Comparison of ENCODE assay signal across 21 mouse cellular contexts in genomic region chr12:112196562-112196961, GRCm38 (mm10). TPM values are rescaled to one million over a fixed set of nuclear protein-coding genes. Genes with fewer than 3 reads are reported as not detected.
DNase-seq lines count a peak whose midpoint lies in the region; ATAC-seq and TF ChIP-seq lines count a peak whose summit lies in the region.
"Had no signal": no experiment of that assay in that cellular context is flagged by ENCODE, and none has a peak within 500 bp of the region (broad histone marks: within the 10 kb centered on the region; RNA-seq: fewer than 3 reads in every experiment).

No protein-coding gene starts in this region.

- peaks cover 18% of the 10 kb centered on the region; the same call in 1 of the 2 replicates for H3K27me3 ChIP-seq in kidney, embryonic 14.5 days (ENCODE audit: control insufficient read depth, insufficient read depth, low read length)
- no peaks in the 10 kb centered on the region for H3K27me3 ChIP-seq in kidney, adult 2 months (replicated peaks; ENCODE audit: control insufficient read depth, insufficient read depth, low read length)
- H3K27me3 ChIP-seq in midbrain, embryonic 13.5 days, result peaks cover 17% of the 10 kb centered on the region; the same call in 1 of the 2 replicates
- no peaks in the 10 kb centered on the region; the same call in none of the 2 replicates for H3K27me3 ChIP-seq in midbrain, postnatal 0 days (ENCODE audit: insufficient read depth, low read length)
- H3K27me3 ChIP-seq in neural tube, embryonic 15.5 days (replicated peaks), result peaks cover 28% of the 10 kb centered on the region
- H3K27me3 ChIP-seq: embryonic facial prominence, embryonic 12.5 days; forebrain, embryonic 15.5 days; Patski had no signal

- no peak for TF ChIP-seq POLR2A in kidney, adult 2 months (IDR thresholded peaks at IDR 0.05; ENCODE audit: low read depth, low read length)

- DNase-seq in kidney, adult 2 months, result no peak
- DNase-seq in midbrain, postnatal 0 days (ENCODE audit: low spot score), result no peak
- no peak for DNase-seq in testis, postnatal 14 days (ENCODE audit: low spot score)
- DNase-seq: adrenal gland, adult 2 months; adrenal gland, postnatal 25 days; cerebellum, adult 2 months; cerebellum, postnatal 10 days; gastrocnemius, postnatal 36 days; heart, adult 18-20 months; heart, postnatal 10 days; heart, postnatal 4 days had no signal

- no peak overlapping the region for H3K9ac ChIP-seq in kidney, embryonic 14.5 days (ENCODE audit: low read depth, low read length)
- H3K9ac ChIP-seq in midbrain, embryonic 13.5 days (replicated peaks), result no peak overlapping the region
- no peak overlapping the region for H3K9ac ChIP-seq in midbrain, postnatal 0 days (replicated peaks; ENCODE audit: low read length, poor library complexity, severe bottlenecking)
- H3K9ac ChIP-seq in neural tube, embryonic 15.5 days (replicated peaks), result no peak overlapping the region
- H3K9ac ChIP-seq: embryonic facial prominence, embryonic 12.5 days; forebrain, embryonic 15.5 days; hindbrain, embryonic 14.5 days had no signal

- no peaks in the 10 kb centered on the region for H3K9me3 ChIP-seq in kidney, embryonic 14.5 days (ENCODE audit: control insufficient read depth, low read length)
- H3K9me3 ChIP-seq in midbrain, embryonic 13.5 days, result no peaks in the 10 kb centered on the region
- H3K9me3 ChIP-seq in midbrain, postnatal 0 days (ENCODE audit: low read length), result no peaks in the 10 kb centered on the region
- H3K9me3 ChIP-seq in neural tube, embryonic 15.5 days (replicated peaks), result no peaks in the 10 kb centered on the region
- H3K9me3 ChIP-seq: embryonic facial prominence, embryonic 12.5 days; forebrain, embryonic 15.5 days; heart, embryonic 10.5 days had no signal

- ATAC-seq in kidney, embryonic 14.5 days (ENCODE audit: low FRiP score, low TSS enrichment), result peak; percentile 47; the same call in 1 of the 2 replicates
- ATAC-seq in midbrain, embryonic 13.5 days, result no peak
- no peak for ATAC-seq in midbrain, postnatal 0 days (ENCODE audit: low FRiP score)
- peak; percentile 40; the same call in 1 of the 2 replicates for ATAC-seq in common myeloid progenitor, adult 5-6 weeks (replicated peaks; ENCODE audit: low read depth, poor library complexity, severe bottlenecking)
- peak; percentile 56; the same call in 1 of the 2 replicates for ATAC-seq in neural tube, embryonic 15.5 days (ENCODE audit: low FRiP score)
- ATAC-seq: forebrain, embryonic 15.5 days; Patski had no signal

- peaks cover 7% of the 10 kb centered on the region; the same call in 1 of the 2 replicates for H3K4me1 ChIP-seq in kidney, embryonic 14.5 days (ENCODE audit: control insufficient read depth, insufficient read depth, low read length)
- no peaks in the 10 kb centered on the region for H3K4me1 ChIP-seq in kidney, adult 2 months (ENCODE audit: control insufficient read depth, insufficient read depth, low read length)
- H3K4me1 ChIP-seq in midbrain, embryonic 13.5 days (replicated peaks), result peaks cover 43% of the 10 kb centered on the region
- H3K4me1 ChIP-seq in midbrain, postnatal 0 days (ENCODE audit: insufficient read depth, low read length), result peaks cover 5% of the 10 kb centered on the region; the same call in 1 of the 2 replicates
- H3K4me1 ChIP-seq in neural tube, embryonic 15.5 days, result peaks cover 43% of the 10 kb centered on the region

- TF ChIP-seq CTCF in kidney, adult 2 months (conservative IDR thresholded peaks at IDR 0.05; ENCODE audit: insufficient read depth, insufficient read length, low read depth, low read length), result no peak
- TF ChIP-seq CTCF in midbrain, postnatal 0 days (IDR thresholded peaks at IDR 0.05), result no peak

- H3K27ac ChIP-seq in kidney, embryonic 14.5 days (ENCODE audit: low read depth, low read length), result no peak overlapping the region
- H3K27ac ChIP-seq in kidney, adult 2 months (ENCODE audit: insufficient read depth, low read depth, low read length), result no peak overlapping the region
- peak overlapping the region; percentile 55; the same call in 1 of the 2 replicates for H3K27ac ChIP-seq in midbrain, embryonic 13.5 days
- no peak overlapping the region for H3K27ac ChIP-seq in midbrain, postnatal 0 days (ENCODE audit: low read depth, low read length)
- no peak overlapping the region for H3K27ac ChIP-seq in neural tube, embryonic 15.5 days (replicated peaks)
- H3K27ac ChIP-seq: embryonic facial prominence, embryonic 12.5 days; forebrain, embryonic 15.5 days; heart, embryonic 10.5 days; hindbrain, embryonic 14.5 days had no signal

- no peaks in the 10 kb centered on the region for H3K36me3 ChIP-seq in kidney, embryonic 14.5 days (ENCODE audit: control insufficient read depth, insufficient read depth, low read length)
- H3K36me3 ChIP-seq in kidney, adult 2 months (ENCODE audit: control insufficient read depth, insufficient read depth, low read length), result no peaks in the 10 kb centered on the region
- H3K36me3 ChIP-seq in midbrain, embryonic 13.5 days, result no peaks in the 10 kb centered on the region
- no peaks in the 10 kb centered on the region for H3K36me3 ChIP-seq in midbrain, postnatal 0 days (ENCODE audit: insufficient read depth, low read length)
- no peaks in the 10 kb centered on the region for H3K36me3 ChIP-seq in neural tube, embryonic 15.5 days
- H3K36me3 ChIP-seq: embryonic facial prominence, embryonic 12.5 days; forebrain, embryonic 15.5 days; heart, embryonic 10.5 days had no signal

- no peak overlapping the region for H3K4me2 ChIP-seq in kidney, embryonic 14.5 days (replicated peaks; ENCODE audit: low read depth, low read length)
- no peak overlapping the region for H3K4me2 ChIP-seq in midbrain, embryonic 13.5 days (replicated peaks)
- H3K4me2 ChIP-seq in midbrain, postnatal 0 days (ENCODE audit: low read depth, low read length, poor library complexity, severe bottlenecking), result no peak overlapping the region
- H3K4me2 ChIP-seq in neural tube, embryonic 15.5 days, result no peak overlapping the region
- H3K4me2 ChIP-seq: embryonic facial prominence, embryonic 12.5 days; forebrain, embryonic 15.5 days; hindbrain, embryonic 14.5 days had no signal

- no peak overlapping the region for H3K4me3 ChIP-seq in kidney, embryonic 14.5 days (ENCODE audit: low read length)
- H3K4me3 ChIP-seq in kidney, adult 2 months (ENCODE audit: insufficient read depth, low read depth, low read length), result no peak overlapping the region
- no peak overlapping the region for H3K4me3 ChIP-seq in midbrain, embryonic 13.5 days (replicated peaks)
- no peak overlapping the region for H3K4me3 ChIP-seq in midbrain, postnatal 0 days (ENCODE audit: low read depth, low read length)
- no peak overlapping the region for H3K4me3 ChIP-seq in neural tube, embryonic 15.5 days (replicated peaks)
- H3K4me3 ChIP-seq: embryonic facial prominence, embryonic 12.5 days; forebrain, embryonic 15.5 days; heart, embryonic 10.5 days had no signal

- 25% methylated on average over 10 of the region's 10 CpGs for WGBS in kidney, embryonic 14.5 days
- WGBS in kidney, adult 2 months, result 45% methylated on average over 10 of the region's 10 CpGs
- 85% methylated on average over 10 of the region's 10 CpGs for WGBS in midbrain, embryonic 13.5 days
- 71% methylated on average over 10 of the region's 10 CpGs for WGBS in midbrain, postnatal 0 days
- WGBS in neural tube, embryonic 15.5 days, result 27% methylated on average over 10 of the region's 10 CpGs

RNA-seq across cellular contexts. Expression of gene Kif26a, which starts 50.6 kb away (rescaled TPM):
- 2.2 and 3.8 TPM in 2 replicates for polyA plus RNA-seq in kidney, embryonic 14.5 days (2014; fragmentation: Nextera tagmentation; extraction: Ambion mirVana)
- 3.8 and 4.2 TPM in 2 replicates for polyA plus RNA-seq in kidney, adult 2 months (2012; rRNA removed)
- polyA plus RNA-seq in midbrain, embryonic 13.5 days (2015; fragmentation: Nextera tagmentation; extraction: Ambion mirVana), result 7.0 and 11.4 TPM in 2 replicates
- 24.1 and 26.5 TPM in 2 replicates for total RNA-seq in midbrain, postnatal 0 days (2014; rRNA removed)
- 1.9 and 2.4 TPM in 2 replicates for polyA plus RNA-seq in midbrain, postnatal 0 days (2015; fragmentation: Nextera tagmentation; extraction: Ambion mirVana)
- total RNA-seq in common myeloid progenitor, adult 5-6 weeks (2017), result not detected in 2 replicates
- polyA plus RNA-seq in neural tube, embryonic 15.5 days (2015; fragmentation: Nextera tagmentation; extraction: Ambion mirVana), result 4.0 and 4.2 TPM in 2 replicates
- polyA plus RNA-seq: C2C12 had no signal

Comparison
In these comparisons a context has a peak if more than half of its experiments do, and no peak if none do; other contexts are left out.
1. ATAC-seq: peak in kidney, embryonic 14.5 days (single experiment), common myeloid progenitor, adult 5-6 weeks (single experiment) and neural tube, embryonic 15.5 days (single experiment); none in midbrain, embryonic 13.5 days (single experiment) and midbrain, postnatal 0 days (single experiment).